Mouse (Mus musculus) olfactory bulb, adult 2 months (tissue): ENCODE data around the gene Olfr1161. TPM values are rescaled to one million over a fixed set of nuclear protein-coding genes. Genes with fewer than 3 reads are reported as not detected.
"Not testable (repeated sequence)": the region's sequence is repeated elsewhere in the genome, so short reads cannot be mapped to it uniquely, and the experiment has no call there.

ENCODE experiments used
- H3K27ac ChIP-seq: fragments of 200-500 bp; 2 replicates; pipeline ENCODE4 v1.5.1; 2012; ENCODE audit warnings: low read depth, low read length; ENCODE audit not compliant: insufficient read depth
- H3K4me1 ChIP-seq: fragments of 200-500 bp; 2 replicates; pipeline ENCODE4 v1.6.1; 2012; ENCODE audit warnings: low read length; ENCODE audit not compliant: control insufficient read depth, insufficient read depth
- H3K4me3 ChIP-seq: fragments of 200-500 bp; 2 replicates; pipeline ENCODE4 v1.5.1; 2012; ENCODE audit warnings: mild to moderate bottlenecking, low read depth, low read length, moderate library complexity; ENCODE audit not compliant: insufficient read depth
- CTCF ChIP-seq: fragments of 200-500 bp; IDR thresholded peaks from 2 replicates; pipeline ENCODE4 v1.5.1; 2012; ENCODE audit warnings: low read depth, mild to moderate bottlenecking, low read length, moderate library complexity; ENCODE audit not compliant: insufficient read depth
- POLR2A ChIP-seq: fragments of 200-500 bp; IDR thresholded peaks from 2 replicates; pipeline ENCODE4 v1.6.1; 2012; ENCODE audit warnings: mild to moderate bottlenecking, low read depth, low read length, moderate library complexity; ENCODE audit not compliant: insufficient read depth
- WGBS: fragments of 180-500 bp; shearing (Covaris S2); methylation state at CpG from one replicate; pipeline ENCODE4 v1.1.7; 2018; 5-methylcytosine and 5-hydroxymethylcytosine counted together
- polyA plus RNA-seq: library from polyadenylated mRNA; stranded (reverse); fragments of >200 nt; gene quantifications from 2 replicates; pipeline ENCODE4 v1.2.4, GENCODE M21; 2012; ENCODE audit warnings: low replicate concordance; ENCODE audit not compliant: missing spikeins, insufficient read depth, insufficient read length

Gene Olfr1161
- polyA plus RNA-seq, result not detected in 2 replicates

GRCm38 (mm10) chr2:88022474-88022873, at the start of gene Olfr1161:
Gene Olfr1161, plus strand, starts transcription at chr2:88022774.
- WGBS, result 91% methylated on average over 1 of the region's 1 CpGs
- H3K27ac ChIP-seq, H3K4me3 ChIP-seq, H3K4me1 ChIP-seq: not testable (repeated sequence)

GRCm38 (mm10) chr2:87974563-87974962, 48.0 kb upstream of the Olfr1161 start, which contains the start of gene Olfr74:
Gene Olfr74, minus strand, starts transcription at chr2:87974663.
- 66% methylated on average over 3 of the region's 3 CpGs for WGBS
- H3K27ac ChIP-seq, result no peak within 1 kb of the TSS
- H3K4me3 ChIP-seq, result no peak within 1 kb of the TSS
- no peaks in the 10 kb centered on the region for H3K4me1 ChIP-seq
- no peak for TF ChIP-seq POLR2A
- TF ChIP-seq CTCF, result no peak

DNA sequence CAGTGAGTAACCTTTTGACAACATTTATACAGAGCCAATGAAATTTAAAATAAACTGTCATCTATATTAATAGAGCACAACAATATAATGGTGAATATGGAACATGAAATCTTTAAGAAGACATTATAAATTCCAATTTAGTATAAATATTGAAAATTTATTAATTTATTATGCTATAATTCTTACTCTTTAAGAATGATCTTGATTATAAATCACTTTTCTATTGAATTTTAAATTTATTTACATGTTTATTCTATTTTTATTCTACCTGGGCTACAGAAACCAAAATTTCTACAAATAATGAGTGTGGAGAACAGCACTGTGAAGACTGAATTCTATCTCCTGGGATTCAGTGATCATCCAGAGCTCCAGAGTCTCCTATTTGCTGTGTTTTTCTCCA, 32.8 kb upstream of the Olfr1161 start, which contains the start of gene Olfr1158:
TSS of gene Olfr1158 (plus strand) at position 301 of the 400 bp plus-strand sequence.
- Histone ChIP-seq H3K4me3 (no peak within 1 kb of the TSS), H3K27ac (no peak within 1 kb of the TSS), H3K4me1 (no peaks in the 10 kb centered on the region)
- TF ChIP-seq POLR2A (no peak), CTCF (no peak)

DNA sequence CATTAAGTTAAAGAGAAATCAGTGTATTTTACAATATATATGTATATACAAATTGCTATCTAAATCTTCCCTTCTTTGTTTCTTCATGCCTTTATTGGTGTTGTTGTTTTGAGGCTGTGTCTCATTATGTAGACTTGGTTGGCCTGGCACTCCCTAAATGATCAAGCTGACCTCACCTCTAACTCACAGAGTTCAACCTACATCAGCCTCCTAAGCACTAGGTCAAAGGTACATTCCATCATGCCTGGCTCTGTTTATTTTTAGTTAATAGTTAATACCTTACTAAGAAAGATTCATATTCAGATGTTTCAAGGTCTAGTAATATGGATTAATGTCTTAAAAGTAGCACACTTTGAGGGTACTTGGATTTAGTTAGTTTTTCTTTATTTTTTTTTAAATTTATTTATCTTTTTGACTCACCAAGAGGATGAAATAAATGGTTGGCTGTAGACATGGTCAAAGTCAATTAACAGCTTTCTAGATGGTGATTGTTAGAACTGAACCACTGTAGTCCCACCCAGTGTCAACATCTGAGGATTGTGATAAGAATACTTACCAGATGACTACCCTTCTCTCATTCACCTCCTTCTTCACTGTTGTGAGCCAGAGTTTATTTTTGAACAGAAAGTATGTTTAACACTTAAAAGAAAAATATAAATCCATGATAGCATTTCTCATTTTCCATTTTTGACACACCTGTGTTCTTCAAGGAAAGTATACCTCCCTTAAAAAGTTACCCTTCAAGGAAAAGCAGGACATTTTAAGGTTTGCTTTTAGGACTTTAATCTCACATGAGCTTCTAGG, 14.9 kb upstream of the Olfr1161 start, which contains the start of gene Olfr1160:
TSS of gene Olfr1160 (minus strand) at position 754 of the 804 bp plus-strand sequence.
- Histone ChIP-seq H3K27ac (no peak within 1 kb of the TSS), H3K4me1 (no peaks in the 10 kb centered on the region), H3K4me3 (no peak within 1 kb of the TSS)
- no peak for TF ChIP-seq POLR2A
- TF ChIP-seq CTCF, result no peak

DNA sequence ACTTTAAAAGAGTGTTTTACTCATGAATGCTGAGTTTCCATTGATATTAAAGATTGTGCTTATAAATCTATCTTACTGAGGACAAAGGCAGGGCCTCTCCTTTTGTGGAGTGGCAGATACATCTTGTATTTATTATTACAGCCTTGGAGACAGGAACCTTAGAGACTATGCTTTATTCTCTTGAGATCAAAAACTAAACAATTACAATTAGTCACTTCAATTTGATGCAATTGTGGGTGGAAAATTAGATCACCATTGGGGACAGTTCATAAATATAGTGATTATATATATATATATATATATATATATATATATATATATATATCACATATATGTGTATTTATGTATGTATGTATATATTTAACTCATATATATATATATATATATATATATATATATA, 15.0 kb downstream of the Olfr1161 start, which contains the start of gene Olfr73:
TSS of gene Olfr73 (minus strand) at position 101 of the 400 bp plus-strand sequence.
- H3K4me1 ChIP-seq, result no peaks in the 10 kb centered on the region
- TF ChIP-seq POLR2A, result no peak

GRCm38 (mm10) chr2:88051029-88051428, 28.5 kb downstream of the Olfr1161 start, which contains the start of gene Olfr1162:
Gene Olfr1162, minus strand, starts transcription at chr2:88051129.
- no peak within 1 kb of the TSS for H3K4me3 ChIP-seq
- TF ChIP-seq CTCF (no peak), POLR2A (no peak)
- no peaks in the 10 kb centered on the region for H3K4me1 ChIP-seq
- H3K27ac ChIP-seq, result no peak within 1 kb of the TSS
- 84% methylated on average over 1 of the region's 1 CpGs for WGBS

More for the DNA sequence above, 15.0 kb downstream of the Olfr1161 start, which contains the start of gene Olfr73:
- H3K4me3 ChIP-seq, result no peak within 1 kb of the TSS
- H3K27ac ChIP-seq, result no peak within 1 kb of the TSS

GRCm38 (mm10) chr2:88063587-88063986, 41.0 kb downstream of the Olfr1161 start:
- TF ChIP-seq POLR2A, result no peak
- TF ChIP-seq CTCF, result no peak
- H3K4me1 ChIP-seq, result no peaks in the 10 kb centered on the region
- H3K27ac ChIP-seq, result no peak overlapping the region
- WGBS, result 72% methylated on average over 2 of the region's 2 CpGs
- H3K4me3 ChIP-seq, result no peak overlapping the region

DNA sequence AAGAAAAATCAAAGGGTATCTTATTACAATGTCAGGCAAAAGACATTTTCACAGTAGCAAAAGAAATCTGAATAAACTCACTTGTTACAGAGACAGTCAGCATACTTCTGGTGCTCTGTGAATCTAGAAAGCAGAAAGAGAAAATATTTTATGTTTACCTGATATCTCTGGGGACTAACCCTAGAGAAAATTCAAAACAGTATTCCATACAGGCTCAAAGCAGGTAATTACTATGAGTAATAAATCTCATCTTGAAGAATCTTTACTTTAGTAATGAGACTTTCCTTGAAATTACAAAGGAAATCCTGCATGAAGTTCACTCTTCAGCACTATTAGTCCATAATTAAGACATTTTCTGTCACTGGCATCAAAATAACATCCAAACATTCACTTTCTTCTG, 49.2 kb downstream of the Olfr1161 start, which contains the start of gene Olfr1163:
TSS of gene Olfr1163 (minus strand) at position 101 of the 400 bp plus-strand sequence.
- Histone ChIP-seq H3K27ac (no peak within 1 kb of the TSS), H3K4me3 (no peak within 1 kb of the TSS), H3K4me1 (no peaks in the 10 kb centered on the region)
- TF ChIP-seq CTCF, result no peak
- no peak for TF ChIP-seq POLR2A

Other genes with a start within 250 kb of the Olfr1161 start
- not detected in 2 replicates for gene Olfr152, start 243.3 kb upstream of the Olfr1161 start, polyA plus RNA-seq
- gene Olfr1143, start 222.2 kb upstream of the Olfr1161 start, polyA plus RNA-seq, result not detected in 2 replicates
- not detected in 2 replicates for gene Olfr1145, start 213.0 kb upstream of the Olfr1161 start, polyA plus RNA-seq
- not detected in 2 replicates for gene Olfr1148, start 192.2 kb upstream of the Olfr1161 start, polyA plus RNA-seq
- not detected in 2 replicates for gene Olfr1150-ps1, start 178.8 kb upstream of the Olfr1161 start, polyA plus RNA-seq
- gene Olfr1151, start 166.9 kb upstream of the Olfr1161 start, polyA plus RNA-seq, result not detected in 2 replicates
- gene Olfr1152, start 156.3 kb upstream of the Olfr1161 start, polyA plus RNA-seq, result not detected in 2 replicates
- not detected in 2 replicates for gene Olfr1153, start 127.8 kb upstream of the Olfr1161 start, polyA plus RNA-seq
- gene Olfr1154, start 117.6 kb upstream of the Olfr1161 start, polyA plus RNA-seq, result not detected in 2 replicates
- gene Olfr1155, start 77.6 kb upstream of the Olfr1161 start, polyA plus RNA-seq, result not detected in 2 replicates
- gene Olfr1156, start 69.7 kb upstream of the Olfr1161 start, polyA plus RNA-seq, result not detected in 2 replicates
- not detected in 2 replicates for gene Olfr1157, start 54.5 kb upstream of the Olfr1161 start, polyA plus RNA-seq
- gene Olfr74, start 48.1 kb upstream of the Olfr1161 start, polyA plus RNA-seq, result not detected in 2 replicates
- gene Olfr1158, start 32.7 kb upstream of the Olfr1161 start, polyA plus RNA-seq, result not detected in 2 replicates
- not detected in 2 replicates for gene Olfr1160, start 14.5 kb upstream of the Olfr1161 start, polyA plus RNA-seq
- not detected in 2 replicates for gene Olfr73, start 14.9 kb downstream of the Olfr1161 start, polyA plus RNA-seq
- not detected in 2 replicates for gene Olfr1162, start 28.4 kb downstream of the Olfr1161 start, polyA plus RNA-seq
- gene Olfr1163, start 49.1 kb downstream of the Olfr1161 start, polyA plus RNA-seq, result not detected in 2 replicates
- not detected in 2 replicates for gene Olfr1164, start 71.2 kb downstream of the Olfr1161 start, polyA plus RNA-seq
- not detected in 2 replicates for gene Olfr1166, start 105.5 kb downstream of the Olfr1161 start, polyA plus RNA-seq
- gene Olfr1167, start 132.4 kb downstream of the Olfr1161 start, polyA plus RNA-seq, result not detected in 2 replicates
- not detected in 2 replicates for gene Olfr1168, start 159.1 kb downstream of the Olfr1161 start, polyA plus RNA-seq
- not detected in 2 replicates for gene Olfr1170, start 205.6 kb downstream of the Olfr1161 start, polyA plus RNA-seq